Mouse (Mus musculus) lung, postnatal 14 days (tissue): ENCODE results near the gene Catsper3.

Experiments
- DNase-seq: peaks from one replicate; pipeline ENCODE4 v3.0.0; 2021

The Catsper3 gene

GRCm38 (mm10) chr13:55827679-55828140, 43.3 kb downstream of the Catsper3 start:
- DNase-seq = no peak

DNA sequence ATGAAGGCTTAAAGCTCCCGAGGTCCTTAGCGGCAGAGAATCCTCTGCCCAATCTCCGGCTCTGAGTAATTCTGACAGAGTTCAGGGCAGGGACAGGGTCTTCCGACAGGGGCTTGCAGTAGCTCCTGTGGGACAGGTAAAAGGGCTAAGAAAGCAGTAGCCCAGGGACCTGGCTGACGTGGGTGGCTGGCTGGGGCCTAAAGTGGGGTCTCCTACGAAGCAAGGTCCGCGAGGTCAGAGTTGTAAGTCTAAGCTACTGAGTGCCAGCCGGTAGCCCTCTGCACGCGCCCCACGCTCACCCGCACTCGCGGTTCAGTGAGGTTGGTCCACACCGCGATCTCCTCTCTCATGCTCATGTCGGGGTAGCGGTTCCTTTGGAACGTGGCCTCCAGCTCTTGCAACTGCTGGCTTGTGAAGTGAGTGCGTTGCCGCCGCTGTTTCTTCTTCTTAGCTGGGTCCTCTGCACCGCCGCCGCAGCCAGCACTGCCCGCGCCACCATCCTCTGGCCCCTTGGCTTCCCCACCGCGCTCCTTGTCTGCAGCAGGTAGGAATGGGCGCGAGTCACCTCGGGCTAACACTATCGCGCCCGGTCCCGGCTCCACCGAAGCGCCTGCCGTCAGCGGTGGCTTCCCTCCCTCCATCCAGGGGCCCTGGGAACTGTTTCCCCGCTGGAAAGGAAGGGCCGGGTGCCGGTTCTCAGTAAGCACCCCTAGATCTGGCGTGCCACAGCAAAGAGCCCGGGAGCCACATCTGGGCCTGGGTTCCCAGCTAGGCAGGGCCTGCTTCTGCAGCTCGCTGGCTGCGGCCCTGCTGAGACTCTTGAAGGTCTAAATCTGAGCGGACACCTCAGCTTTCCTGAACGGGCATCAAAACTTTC, 44.0 kb downstream of the Catsper3 start:
- no peak for DNase-seq

- DNase-seq = no peak
Observed at GRCm38 (mm10) chr13:55829018-55829655, 44.8 kb downstream of the Catsper3 start.

- DNase-seq = no peak
Observed at GRCm38 (mm10) chr13:55830081-55830832, 45.9 kb downstream of the Catsper3 start.

GRCm38 (mm10) chr13:55830833-55831721, 46.7 kb downstream of the Catsper3 start:
- DNase-seq = no peak

- no peak for DNase-seq
Observed at GRCm38 (mm10) chr13:55831722-55832160, 47.4 kb downstream of the Catsper3 start.

- no peak for DNase-seq
Observed at GRCm38 (mm10) chr13:55832602-55833001, 48.2 kb downstream of the Catsper3 start.

DNA sequence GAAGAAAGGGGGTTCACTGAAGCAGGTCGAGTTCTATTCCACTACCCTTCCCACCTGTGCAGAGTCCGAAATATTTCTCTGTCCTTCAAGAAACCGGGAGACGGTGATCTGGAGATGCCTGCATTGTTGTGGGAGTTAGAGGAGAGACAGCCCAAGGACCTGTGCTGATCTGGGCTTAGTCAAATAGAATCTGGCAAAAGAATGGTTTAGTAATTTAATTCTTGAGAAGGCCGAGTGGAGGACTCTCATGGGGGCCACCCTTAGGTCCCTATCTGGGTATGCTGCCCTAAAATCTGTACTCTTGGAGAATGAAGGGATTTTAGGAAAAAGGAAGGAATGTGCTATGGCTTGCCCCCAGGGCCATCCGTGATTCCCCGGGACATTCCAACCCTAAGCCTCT, 49.6 kb downstream of the Catsper3 start:
- DNase-seq = no peak

DNA sequence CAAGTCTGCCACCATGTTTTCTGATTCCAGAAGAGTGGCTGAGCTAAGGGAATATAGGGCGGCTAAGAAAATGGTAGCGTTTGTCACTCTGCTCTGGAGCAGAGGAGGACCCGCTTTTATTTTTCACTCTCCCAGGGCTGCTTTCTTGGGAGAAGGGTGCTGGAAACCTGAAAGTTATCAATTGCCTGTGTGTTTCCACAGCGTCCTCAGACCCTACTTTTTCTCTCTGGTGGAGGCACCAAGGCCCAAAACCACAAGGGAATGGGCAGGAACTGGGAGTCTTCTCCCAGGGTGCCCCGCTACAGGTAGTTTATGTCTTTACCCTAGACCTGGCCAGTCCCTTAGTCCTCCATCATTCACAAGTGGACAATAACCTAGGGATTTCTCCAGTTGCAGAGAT, 50.3 kb downstream of the Catsper3 start:
- no peak for DNase-seq

- DNase-seq = no peak
Observed at GRCm38 (mm10) chr13:55835548-55836097, 51.3 kb downstream of the Catsper3 start.

- no peak for DNase-seq
Observed at GRCm38 (mm10) chr13:55836142-55836625, 51.8 kb downstream of the Catsper3 start, which contains the start of gene Pitx1. Pitx1 (minus strand) TSS chr13:55836192.

DNA sequence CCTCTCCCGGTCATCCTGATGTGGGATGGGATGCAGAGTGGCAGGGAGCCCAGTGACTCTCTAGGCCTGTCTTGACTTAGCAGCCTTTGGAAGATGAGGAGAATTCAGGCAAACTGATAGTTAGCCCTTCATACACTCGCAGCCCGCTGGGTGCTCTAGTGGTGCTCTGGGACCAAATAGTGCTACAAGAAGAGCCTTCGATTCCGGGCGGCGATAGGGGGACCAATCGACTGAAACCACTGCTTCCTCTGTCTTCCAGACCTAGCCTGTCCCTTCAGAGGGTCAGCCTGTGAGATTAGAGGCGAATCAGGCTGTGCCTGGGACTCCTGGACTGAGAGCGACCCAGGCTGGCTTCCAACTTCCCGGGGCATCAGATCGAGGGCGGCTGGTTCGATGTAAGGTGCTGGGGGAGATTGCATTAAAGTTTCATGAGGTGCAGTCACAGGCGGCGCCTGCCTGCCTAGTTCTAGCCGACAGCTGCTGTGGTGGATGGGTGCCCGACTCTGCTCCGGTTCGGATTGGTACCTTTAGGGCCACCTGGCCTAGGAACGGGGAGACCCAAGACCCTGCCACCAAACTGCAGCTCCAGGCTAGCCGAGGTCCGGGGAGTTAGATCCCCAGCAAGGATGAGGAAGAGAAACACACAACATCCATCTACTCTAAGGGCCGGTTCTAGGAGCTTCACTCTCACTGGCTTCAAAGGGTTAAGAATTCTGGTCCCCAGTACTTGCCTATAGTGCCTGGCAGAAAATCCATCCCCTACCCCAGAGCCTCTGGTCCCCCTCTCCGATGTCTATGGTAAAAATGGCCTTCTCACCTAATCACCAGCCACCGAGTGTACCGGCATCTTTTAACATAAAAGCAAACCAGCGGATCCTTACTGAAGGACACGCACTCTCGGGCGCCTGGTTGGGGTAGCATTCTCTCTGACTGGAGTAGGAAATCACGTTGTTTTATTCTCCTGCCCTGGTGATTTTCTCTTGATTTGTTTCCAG, 52.7 kb downstream of the Catsper3 start:
- no peak for DNase-seq

- no peak for DNase-seq
Observed at GRCm38 (mm10) chr13:55840223-55840622, 55.9 kb downstream of the Catsper3 start.

- DNase-seq = no peak
Observed at GRCm38 (mm10) chr13:55843700-55844099, 59.3 kb downstream of the Catsper3 start.

GRCm38 (mm10) chr13:55847805-55848204, 63.4 kb downstream of the Catsper3 start:
- DNase-seq = no peak

- DNase-seq = no peak
Observed at GRCm38 (mm10) chr13:55848604-55849190, 64.3 kb downstream of the Catsper3 start.

DNA sequence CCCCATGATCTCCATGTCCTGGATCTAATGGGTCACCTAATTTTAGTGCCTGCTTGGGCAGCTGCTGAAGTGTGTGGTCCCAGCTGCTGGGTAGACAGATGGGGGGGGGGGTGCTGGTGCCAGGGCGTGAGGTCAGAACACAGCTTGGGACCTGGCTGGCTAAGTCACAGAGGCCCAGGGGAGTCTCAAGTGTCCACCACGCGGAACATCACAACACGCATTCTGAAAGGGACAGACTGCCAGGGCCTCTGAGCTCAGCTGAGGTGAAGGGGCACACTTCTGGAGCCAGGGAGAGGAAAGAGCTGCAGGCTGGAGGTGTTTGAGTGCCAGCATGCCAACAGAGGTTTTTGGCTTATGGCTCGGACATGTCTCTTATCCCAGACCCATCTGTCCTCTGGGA, 66.4 kb downstream of the Catsper3 start:
- DNase-seq = no peak

DNA sequence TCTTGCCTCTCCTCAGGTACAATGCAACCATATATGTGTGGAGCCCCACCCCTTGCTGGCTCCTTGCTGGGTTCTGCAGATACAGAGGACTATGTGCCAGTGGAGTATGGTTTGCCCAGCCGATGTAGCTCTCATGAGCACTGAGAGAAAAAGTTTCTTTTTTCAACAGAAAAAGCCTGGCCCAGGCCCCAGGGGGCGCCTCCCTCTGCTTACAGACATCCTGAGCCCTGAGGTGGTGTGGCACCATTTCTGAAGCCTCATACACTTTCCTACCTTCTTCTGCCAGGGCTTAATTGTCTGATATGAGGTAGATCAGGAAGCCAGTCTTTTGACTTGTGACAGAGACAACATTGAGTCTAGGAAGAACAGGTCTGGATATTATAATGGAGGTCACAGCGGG, 67.8 kb downstream of the Catsper3 start:
- no peak for DNase-seq

GRCm38 (mm10) chr13:55855793-55856192, 71.4 kb downstream of the Catsper3 start:
- DNase-seq = peak; percentile 22

DNA sequence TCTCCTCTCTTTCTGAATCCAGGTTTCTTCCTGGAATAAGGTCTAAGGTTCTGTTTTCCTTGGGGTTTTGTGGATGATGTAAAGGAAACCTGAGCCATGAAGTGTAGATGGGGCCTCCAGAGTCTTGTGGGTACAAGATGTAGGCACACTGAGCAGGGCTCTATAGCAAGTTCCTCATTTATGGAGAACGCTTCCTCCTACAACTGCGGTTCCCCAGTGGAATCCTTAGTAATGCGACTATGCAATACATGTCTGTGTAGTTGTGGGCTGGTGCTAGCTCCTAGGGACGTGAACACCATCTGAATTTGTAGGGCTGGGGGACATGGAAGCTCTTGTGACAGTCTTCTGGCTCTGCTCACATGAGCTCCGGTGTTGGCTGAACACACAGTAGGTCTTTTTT, 74.1 kb downstream of the Catsper3 start:
- no peak for DNase-seq
